Mouse (Mus musculus): Measurements from ENCODE around the gene Hc. TPM values are rescaled to one million over a fixed set of nuclear protein-coding genes. Genes with fewer than 3 reads are reported as not detected.

Hc gene
- polyA plus RNA-seq, 1 experiment from 2014 or later, result 1.1 TPM

- Histone ChIP-seq H3K27ac (ENCODE audit: low read length) (no peak overlapping the region), H3K36me3 (ENCODE audit: control insufficient read depth, insufficient read depth, low read length) (no peaks in the 10 kb centered on the region), H3K4me1 (ENCODE audit: control insufficient read depth, insufficient read depth, low read length) (no peaks in the 10 kb centered on the region), H3K9me3 (replicated peaks; ENCODE audit: control insufficient read depth, low read length, poor library complexity, severe bottlenecking) (no peaks in the 10 kb centered on the region), H3K27me3 (ENCODE audit: control insufficient read depth, insufficient read depth, low read depth, low read length) (no peaks in the 10 kb centered on the region), H3K4me3 (ENCODE audit: low read depth, low read length) (no peak overlapping the region), H3K9ac (ENCODE audit: low read depth, low read length) (no peak overlapping the region), H3K4me2 (ENCODE audit: low read length) (no peak overlapping the region)
- no peak for ATAC-seq
- WGBS, result 86% methylated on average over 13 of the region's 13 CpGs
Measured at GRCm38 (mm10) chr2:34963371-34963956, 97.8 kb downstream of the Hc start.

GRCm38 (mm10) chr2:34962893-34963292 is 98.3 kb downstream of the Hc start:
- no peaks in the 10 kb centered on the region for H3K36me3 ChIP-seq (ENCODE audit: control insufficient read depth, insufficient read depth, low read length)
- 89% methylated on average over 9 of the region's 9 CpGs for WGBS

GRCm38 (mm10) chr2:34962211-34962610 is 99.0 kb downstream of the Hc start:
- no peaks in the 10 kb centered on the region for H3K4me1 ChIP-seq (ENCODE audit: control insufficient read depth, insufficient read depth, low read length)
- no peak overlapping the region for H3K4me2 ChIP-seq (ENCODE audit: low read length)
- H3K9me3 ChIP-seq (replicated peaks; ENCODE audit: control insufficient read depth, low read length, poor library complexity, severe bottlenecking), result no peaks in the 10 kb centered on the region
- no peak overlapping the region for H3K9ac ChIP-seq (ENCODE audit: low read depth, low read length)
- no peaks in the 10 kb centered on the region for H3K27me3 ChIP-seq (ENCODE audit: control insufficient read depth, insufficient read depth, low read depth, low read length)
- H3K36me3 ChIP-seq (ENCODE audit: control insufficient read depth, insufficient read depth, low read length), result no peaks in the 10 kb centered on the region
- H3K27ac ChIP-seq (ENCODE audit: low read length), result no peak overlapping the region
- H3K4me3 ChIP-seq (ENCODE audit: low read depth, low read length), result no peak overlapping the region
- 85% methylated on average over 2 of the region's 2 CpGs for WGBS
- no peak for ATAC-seq

More at GRCm38 (mm10) chr2:34962893-34963292, 98.3 kb downstream of the Hc start:
- Histone ChIP-seq H3K9ac (ENCODE audit: low read depth, low read length) (no peak overlapping the region), H3K4me1 (ENCODE audit: control insufficient read depth, insufficient read depth, low read length) (no peaks in the 10 kb centered on the region), H3K9me3 (replicated peaks; ENCODE audit: control insufficient read depth, low read length, poor library complexity, severe bottlenecking) (no peaks in the 10 kb centered on the region), H3K4me3 (ENCODE audit: low read depth, low read length) (no peak overlapping the region), H3K27ac (ENCODE audit: low read length) (no peak overlapping the region), H3K4me2 (ENCODE audit: low read length) (no peak overlapping the region), H3K27me3 (ENCODE audit: control insufficient read depth, insufficient read depth, low read depth, low read length) (no peaks in the 10 kb centered on the region)
- ATAC-seq, result no peak

GRCm38 (mm10) chr2:34961481-34962036 is 99.7 kb downstream of the Hc start, which contains the start of gene Traf1:
Traf1 (minus strand) TSS chr2:34961772.
- H3K9me3 ChIP-seq (replicated peaks; ENCODE audit: control insufficient read depth, low read length, poor library complexity, severe bottlenecking), result no peaks in the 10 kb centered on the region
- H3K36me3 ChIP-seq (ENCODE audit: control insufficient read depth, insufficient read depth, low read length), result no peaks in the 10 kb centered on the region
- H3K4me3 ChIP-seq (ENCODE audit: low read depth, low read length), result peak within 1 kb of the TSS; percentile 10; the same call in 1 of the 2 replicates
- 18% methylated on average over 20 of the region's 20 CpGs for WGBS
- no peak within 1 kb of the TSS for H3K27ac ChIP-seq (ENCODE audit: low read length)
- H3K4me1 ChIP-seq (ENCODE audit: control insufficient read depth, insufficient read depth, low read length), result no peaks in the 10 kb centered on the region
- no peaks in the 10 kb centered on the region for H3K27me3 ChIP-seq (ENCODE audit: control insufficient read depth, insufficient read depth, low read depth, low read length)
- 0 out of 2 replicates have a peak, but pooled peaks have one; percentile 36 for ATAC-seq
- peak within 1 kb of the TSS; percentile 36; the same call in 1 of the 2 replicates for H3K9ac ChIP-seq (ENCODE audit: low read depth, low read length)
- peak within 1 kb of the TSS; percentile 46 for H3K4me2 ChIP-seq (ENCODE audit: low read length)

GRCm38 (mm10) chr2:34960966-34961365 is 100.3 kb downstream of the Hc start:
- no peaks in the 10 kb centered on the region for H3K36me3 ChIP-seq (ENCODE audit: control insufficient read depth, insufficient read depth, low read length)
- H3K4me2 ChIP-seq (ENCODE audit: low read length), result peak overlapping the region; percentile 46; the same call in 1 of the 2 replicates
- WGBS, result 67% methylated on average over 6 of the region's 6 CpGs
- peak overlapping the region; percentile 10; the same call in 1 of the 2 replicates for H3K4me3 ChIP-seq (ENCODE audit: low read depth, low read length)
- H3K4me1 ChIP-seq (ENCODE audit: control insufficient read depth, insufficient read depth, low read length), result no peaks in the 10 kb centered on the region
- no peak overlapping the region for H3K9ac ChIP-seq (ENCODE audit: low read depth, low read length)
- H3K27me3 ChIP-seq (ENCODE audit: control insufficient read depth, insufficient read depth, low read depth, low read length), result no peaks in the 10 kb centered on the region
- no peaks in the 10 kb centered on the region for H3K9me3 ChIP-seq (replicated peaks; ENCODE audit: control insufficient read depth, low read length, poor library complexity, severe bottlenecking)
- no peak overlapping the region for H3K27ac ChIP-seq (ENCODE audit: low read length)
- ATAC-seq, result no peak

GRCm38 (mm10) chr2:34960466-34960865 is 100.8 kb downstream of the Hc start:
- Histone ChIP-seq H3K9ac (ENCODE audit: low read depth, low read length) (no peak overlapping the region), H3K27me3 (ENCODE audit: control insufficient read depth, insufficient read depth, low read depth, low read length) (no peaks in the 10 kb centered on the region), H3K4me2 (ENCODE audit: low read length) (no peak overlapping the region), H3K4me3 (ENCODE audit: low read depth, low read length) (no peak overlapping the region), H3K36me3 (ENCODE audit: control insufficient read depth, insufficient read depth, low read length) (no peaks in the 10 kb centered on the region), H3K4me1 (ENCODE audit: control insufficient read depth, insufficient read depth, low read length) (no peaks in the 10 kb centered on the region), H3K9me3 (replicated peaks; ENCODE audit: control insufficient read depth, low read length, poor library complexity, severe bottlenecking) (no peaks in the 10 kb centered on the region), H3K27ac (ENCODE audit: low read length) (no peak overlapping the region)
- 70% methylated on average over 4 of the region's 5 CpGs for WGBS
- no peak for ATAC-seq

GRCm38 (mm10) chr2:34958582-34958981 is 102.7 kb downstream of the Hc start:
- 88% methylated on average over 7 of the region's 7 CpGs for WGBS
- Histone ChIP-seq H3K4me1 (ENCODE audit: control insufficient read depth, insufficient read depth, low read length) (no peaks in the 10 kb centered on the region), H3K4me2 (ENCODE audit: low read length) (no peak overlapping the region), H3K36me3 (ENCODE audit: control insufficient read depth, insufficient read depth, low read length) (no peaks in the 10 kb centered on the region), H3K27me3 (ENCODE audit: control insufficient read depth, insufficient read depth, low read depth, low read length) (no peaks in the 10 kb centered on the region), H3K4me3 (ENCODE audit: low read depth, low read length) (no peak overlapping the region), H3K9ac (ENCODE audit: low read depth, low read length) (no peak overlapping the region), H3K27ac (ENCODE audit: low read length) (no peak overlapping the region), H3K9me3 (replicated peaks; ENCODE audit: control insufficient read depth, low read length, poor library complexity, severe bottlenecking) (no peaks in the 10 kb centered on the region)
- ATAC-seq, result no peak

- no peaks in the 10 kb centered on the region for H3K27me3 ChIP-seq (ENCODE audit: control insufficient read depth, insufficient read depth, low read depth, low read length)
- WGBS, result 83% methylated on average over 7 of the region's 7 CpGs
- no peak overlapping the region for H3K27ac ChIP-seq (ENCODE audit: low read length)
- no peaks in the 10 kb centered on the region for H3K36me3 ChIP-seq (ENCODE audit: control insufficient read depth, insufficient read depth, low read length)
- no peak overlapping the region for H3K4me2 ChIP-seq (ENCODE audit: low read length)
- H3K9ac ChIP-seq (ENCODE audit: low read depth, low read length), result no peak overlapping the region
- no peaks in the 10 kb centered on the region for H3K9me3 ChIP-seq (replicated peaks; ENCODE audit: control insufficient read depth, low read length, poor library complexity, severe bottlenecking)
- no peaks in the 10 kb centered on the region for H3K4me1 ChIP-seq (ENCODE audit: control insufficient read depth, insufficient read depth, low read length)
- H3K4me3 ChIP-seq (ENCODE audit: low read depth, low read length), result no peak overlapping the region
- ATAC-seq, result no peak
Measured at GRCm38 (mm10) chr2:34958036-34958435, 103.2 kb downstream of the Hc start.

GRCm38 (mm10) chr2:34957405-34957804 is 103.8 kb downstream of the Hc start:
- WGBS, result 88% methylated on average over 1 of the region's 1 CpGs

More at GRCm38 (mm10) chr2:34957405-34957804, 103.8 kb downstream of the Hc start:
- no peak for ATAC-seq
- Histone ChIP-seq H3K4me3 (ENCODE audit: low read depth, low read length) (no peak overlapping the region), H3K36me3 (ENCODE audit: control insufficient read depth, insufficient read depth, low read length) (no peaks in the 10 kb centered on the region), H3K4me2 (ENCODE audit: low read length) (no peak overlapping the region), H3K9ac (ENCODE audit: low read depth, low read length) (no peak overlapping the region), H3K9me3 (replicated peaks; ENCODE audit: control insufficient read depth, low read length, poor library complexity, severe bottlenecking) (no peaks in the 10 kb centered on the region), H3K4me1 (ENCODE audit: control insufficient read depth, insufficient read depth, low read length) (no peaks in the 10 kb centered on the region), H3K27ac (ENCODE audit: low read length) (no peak overlapping the region), H3K27me3 (ENCODE audit: control insufficient read depth, insufficient read depth, low read depth, low read length) (no peaks in the 10 kb centered on the region)
